Mouse (Mus musculus): ENCODE results near the gene Tnfsfm13.

The Tnfsfm13 gene

GRCm38 (mm10) chr11:69655264-69656064 lies 40.4 kb downstream of the Tnfsfm13 start, which contains the start of gene Sox15:
Sox15 (plus strand) TSS chr11:69655314.
- DNase-seq (ENCODE audit: low read depth, low spot score), result peak; percentile 77

- no peak for DNase-seq (ENCODE audit: low read depth, low spot score)
Observed at GRCm38 (mm10) chr11:69654760-69655159, 41.1 kb downstream of the Tnfsfm13 start.

DNA sequence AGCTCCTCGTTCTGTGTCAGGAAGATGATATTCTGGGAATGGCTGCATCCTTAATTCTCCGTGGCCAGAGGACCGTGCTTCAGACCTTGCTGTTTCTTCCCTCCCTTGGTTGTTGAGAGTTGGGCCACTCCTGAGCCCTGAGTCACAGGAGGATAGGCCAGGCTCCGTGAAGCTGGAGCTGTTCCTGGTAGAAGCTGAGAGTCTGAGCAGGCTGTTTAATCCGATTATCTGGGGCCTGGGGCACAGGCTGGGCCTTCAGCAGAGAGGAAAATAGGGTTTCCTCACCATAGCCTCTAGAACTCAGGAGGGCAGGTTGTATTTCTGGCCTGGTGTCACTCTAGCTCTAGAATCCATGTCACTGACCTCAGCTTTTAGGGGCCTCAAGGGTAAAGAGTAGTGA lies 42.5 kb downstream of the Tnfsfm13 start:
- no peak for DNase-seq (ENCODE audit: low read depth, low spot score)

- DNase-seq (ENCODE audit: low read depth, low spot score), result no peak
Observed at GRCm38 (mm10) chr11:69645860-69646259, 50.0 kb downstream of the Tnfsfm13 start.

DNA sequence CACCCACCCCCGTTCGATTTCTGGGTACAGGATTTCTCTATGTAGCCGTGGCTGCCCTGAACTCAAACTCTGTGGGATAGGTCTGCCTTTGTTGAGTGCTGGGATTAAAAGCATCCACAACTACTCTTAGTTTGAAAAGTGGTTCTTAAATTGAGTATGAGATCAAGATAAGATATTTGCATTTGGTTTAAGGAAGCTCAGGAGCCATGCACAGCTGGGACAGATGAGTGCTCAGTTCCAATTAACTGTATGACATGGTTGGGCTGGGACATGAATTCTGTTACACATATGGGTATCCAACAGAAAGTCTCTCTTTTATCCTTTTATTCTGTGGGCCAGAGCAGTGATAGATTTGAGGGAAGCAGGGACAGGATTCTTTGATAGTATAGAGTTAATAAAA lies 60.4 kb downstream of the Tnfsfm13 start:
- DNase-seq (ENCODE audit: low read depth, low spot score), result no peak

- peak; percentile 29 for DNase-seq (ENCODE audit: low read depth, low spot score)
Observed at GRCm38 (mm10) chr11:69633128-69633866, 62.6 kb downstream of the Tnfsfm13 start.
